Mouse (Mus musculus) neural tube, embryonic 14.5 days (tissue): Measurements from ENCODE around the gene Ccdc85c. TPM values are rescaled to one million over a fixed set of nuclear protein-coding genes. Genes with fewer than 3 reads are reported as not detected.

Experiments
- ATAC-seq: fragments of 200-750 bp; cut with Nextera tagmentation; 2 replicates; pipeline ENCODE4 v1.8.0; 2017; ENCODE audit warnings: low read depth, mild to moderate bottlenecking, moderate TSS enrichment, moderate library complexity
- H3K27ac ChIP-seq: fragments of 300-500 bp; sonication (generic); 2 replicates; pipeline ENCODE4 v1.5.1; 2014; ENCODE audit warnings: low read depth, mild to moderate bottlenecking, control low read depth, low read length, moderate library complexity, mixed read lengths
- H3K27me3 ChIP-seq: fragments of 300-500 bp; sonication (generic); 2 replicates; pipeline ENCODE4 v1.6.1; 2014; ENCODE audit warnings: low read length; ENCODE audit not compliant: control insufficient read depth, insufficient read depth
- H3K36me3 ChIP-seq: fragments of 300-500 bp; sonication (generic); 2 replicates; pipeline ENCODE4 v1.6.1; 2014; ENCODE audit warnings: low read length, mixed read lengths; ENCODE audit not compliant: control insufficient read depth, insufficient read depth
- H3K4me1 ChIP-seq: fragments of 300-500 bp; sonication (generic); 2 replicates; pipeline ENCODE4 v1.6.1; 2014; ENCODE audit warnings: low read length; ENCODE audit not compliant: control insufficient read depth, insufficient read depth
- H3K4me2 ChIP-seq: fragments of 300-500 bp; sonication (generic); 2 replicates; pipeline ENCODE4 v1.6.1; 2014; ENCODE audit warnings: mild to moderate bottlenecking, low read depth, low read length, control low read depth
- H3K4me3 ChIP-seq: fragments of 300-500 bp; sonication (generic); 2 replicates; pipeline ENCODE4 v1.5.1; 2014; ENCODE audit warnings: low read depth, low read length, control low read depth, mixed read lengths
- H3K9ac ChIP-seq: fragments of 300-500 bp; sonication (generic); replicated peaks from 2 replicates; pipeline ENCODE4 v1.6.1; 2014; ENCODE audit warnings: low read depth, mild to moderate bottlenecking, control low read depth, low read length, mixed read lengths
- H3K9me3 ChIP-seq: fragments of 300-500 bp; sonication (generic); 2 replicates; pipeline ENCODE4 v1.6.1; 2016; ENCODE audit warnings: low read length; ENCODE audit not compliant: control insufficient read depth
- WGBS: fragments of 180-500 bp; shearing (Covaris S2); extraction: QIAGEN DNeasy Blood & Tissue Kit; methylation state at CpG from one replicate; pipeline ENCODE4 v1.1.7; 2014; 5-methylcytosine and 5-hydroxymethylcytosine counted together
- polyA plus RNA-seq: library from polyadenylated mRNA; unstranded; fragments of >200 nt; fragmentation: Nextera tagmentation; extraction: Ambion mirVana; gene quantifications from 2 replicates; pipeline ENCODE4 v1.2.1, GENCODE M21; 2014

The Ccdc85c gene
- polyA plus RNA-seq, 1 experiment from 2014 or later = 17.3 TPM

DNA sequence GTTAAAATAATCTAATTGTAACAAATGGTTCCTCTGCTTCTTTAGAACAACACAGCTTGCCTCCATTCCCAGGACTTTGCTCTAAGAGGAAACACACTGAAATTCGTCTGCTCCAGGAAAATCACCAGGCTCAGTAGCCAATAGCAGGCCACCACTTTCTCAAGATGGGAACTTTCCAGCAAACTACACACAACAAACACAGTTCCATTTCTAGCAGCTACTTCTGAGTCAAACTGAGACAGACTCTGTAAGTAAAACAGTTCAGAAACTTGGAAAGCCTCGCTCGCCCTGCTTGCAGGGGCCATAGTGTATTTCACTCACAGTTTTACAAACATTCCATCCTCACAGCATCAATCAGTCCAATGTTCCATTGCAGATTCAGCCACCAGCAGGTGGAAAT, 98.9 kb downstream of the Ccdc85c start:
- H3K4me1 ChIP-seq = peaks cover 20% of the 10 kb centered on the region

DNA sequence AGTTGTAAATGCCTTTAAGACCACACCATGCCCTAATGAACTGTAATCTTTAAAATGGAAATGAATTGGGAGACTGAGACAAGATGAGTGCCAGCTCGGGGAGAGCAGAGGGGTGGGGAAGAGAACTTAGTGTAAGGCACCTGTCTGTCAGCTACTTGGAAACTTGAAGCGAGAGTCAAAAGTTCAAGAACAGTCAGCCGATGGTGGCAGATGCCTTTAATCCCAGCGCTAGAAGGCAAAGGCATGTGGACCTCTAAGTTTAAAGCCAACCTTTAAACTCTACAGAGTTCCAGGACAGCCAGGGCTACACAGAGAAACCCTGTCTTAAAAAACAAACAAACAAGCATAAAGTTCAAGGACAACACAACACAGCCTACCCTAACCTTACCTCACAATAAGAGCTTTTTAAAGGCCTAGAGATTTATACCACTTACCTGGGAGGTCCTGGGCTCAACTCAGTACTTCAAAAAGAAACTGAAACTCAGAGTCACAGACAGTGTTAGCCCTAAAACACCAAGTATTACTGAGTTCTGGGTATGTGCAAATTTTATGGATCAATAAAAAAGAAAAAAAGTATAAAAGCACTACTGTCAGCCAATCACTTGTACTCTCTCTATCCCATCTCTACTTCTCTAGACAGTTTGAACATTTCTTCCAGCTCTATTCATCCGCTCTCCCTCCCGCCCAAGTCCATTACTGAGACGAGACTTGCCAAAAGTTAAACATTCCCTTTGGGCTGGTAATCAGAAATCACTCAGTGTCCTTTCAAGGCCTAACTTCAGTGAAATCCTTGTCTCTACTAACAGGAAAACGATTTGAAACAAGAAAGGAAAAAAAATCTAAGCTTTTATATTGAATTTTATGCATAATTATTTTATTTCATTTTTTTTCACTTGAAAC, 100.4 kb downstream of the Ccdc85c start:
- no peak for ATAC-seq
- 69% methylated on average over 8 of the region's 8 CpGs for WGBS

More for the DNA sequence above, 98.9 kb downstream of the Ccdc85c start:
- no peaks in the 10 kb centered on the region for H3K9me3 ChIP-seq
- WGBS = 80% methylated on average over 3 of the region's 3 CpGs
- 0 out of 2 replicates have a peak, but pooled peaks cover 3% of the 10 kb centered on the region for H3K27me3 ChIP-seq
- no peak overlapping the region for H3K4me3 ChIP-seq
- H3K9ac ChIP-seq = no peak overlapping the region
- H3K4me2 ChIP-seq = no peak overlapping the region
- H3K27ac ChIP-seq = no peak overlapping the region
- no peaks in the 10 kb centered on the region for H3K36me3 ChIP-seq
- no peak for ATAC-seq

DNA sequence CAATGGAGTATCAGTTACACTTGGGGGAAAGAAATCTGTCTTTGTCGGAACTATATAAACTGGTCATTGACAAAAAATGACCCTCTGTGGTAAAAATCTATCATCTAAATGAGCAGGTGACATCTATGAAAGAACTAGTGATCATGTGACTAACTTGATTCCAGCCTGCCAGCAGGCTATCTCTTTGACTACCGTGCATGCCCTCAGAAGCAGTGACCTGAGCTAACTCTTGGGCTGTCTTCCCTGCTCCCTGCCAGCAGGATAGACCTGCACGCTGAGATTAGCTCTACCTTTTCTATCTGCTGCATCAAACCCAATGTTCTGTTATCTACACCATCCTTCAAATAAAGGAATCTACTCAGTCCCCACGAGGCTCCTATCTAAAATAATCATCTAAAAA, 102.6 kb downstream of the Ccdc85c start:
- Histone ChIP-seq H3K9ac (no peak overlapping the region), H3K4me2 (no peak overlapping the region), H3K4me3 (no peak overlapping the region), H3K27me3 (no peaks in the 10 kb centered on the region), H3K36me3 (no peaks in the 10 kb centered on the region), H3K27ac (no peak overlapping the region), H3K9me3 (no peaks in the 10 kb centered on the region), H3K4me1 (peaks cover 8% of the 10 kb centered on the region)
- ATAC-seq = no peak
- 58% methylated on average over 4 of the region's 4 CpGs for WGBS

More for the DNA sequence above, 100.4 kb downstream of the Ccdc85c start:
- H3K9ac ChIP-seq = no peak overlapping the region
- 0 out of 2 replicates have a peak, but pooled peaks cover 3% of the 10 kb centered on the region for H3K27me3 ChIP-seq
- H3K27ac ChIP-seq = no peak overlapping the region
- H3K9me3 ChIP-seq = no peaks in the 10 kb centered on the region
- H3K36me3 ChIP-seq = no peaks in the 10 kb centered on the region
- peaks cover 14% of the 10 kb centered on the region for H3K4me1 ChIP-seq
- H3K4me3 ChIP-seq = no peak overlapping the region
- H3K4me2 ChIP-seq = no peak overlapping the region

DNA sequence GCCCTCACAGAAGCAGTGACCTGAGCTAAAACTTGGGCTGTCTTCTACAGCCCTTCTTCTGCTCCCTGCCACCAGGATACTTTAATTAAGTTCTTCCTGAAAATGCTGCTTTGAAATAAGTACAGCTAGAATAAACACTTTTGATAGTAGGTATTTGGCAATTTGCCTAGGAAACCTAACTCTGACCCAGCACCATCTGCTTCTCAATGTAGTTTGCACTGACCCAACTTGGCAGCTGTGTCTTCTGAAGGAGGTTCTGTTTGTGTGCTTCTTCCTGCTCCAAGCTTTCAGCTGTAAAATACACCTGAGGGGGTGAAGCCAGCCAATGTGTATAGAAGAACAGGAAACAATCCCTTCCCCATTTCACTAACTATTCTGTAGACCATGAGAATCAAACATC, 103.9 kb downstream of the Ccdc85c start:
- no peaks in the 10 kb centered on the region for H3K9me3 ChIP-seq
- no peak overlapping the region for H3K4me2 ChIP-seq
- no peak overlapping the region for H3K27ac ChIP-seq
- H3K4me3 ChIP-seq = no peak overlapping the region
- 0 out of 2 replicates have a peak, but pooled peaks cover 3% of the 10 kb centered on the region for H3K4me1 ChIP-seq
- H3K27me3 ChIP-seq = no peaks in the 10 kb centered on the region
- ATAC-seq = no peak
- no peak overlapping the region for H3K9ac ChIP-seq
- no peaks in the 10 kb centered on the region for H3K36me3 ChIP-seq

DNA sequence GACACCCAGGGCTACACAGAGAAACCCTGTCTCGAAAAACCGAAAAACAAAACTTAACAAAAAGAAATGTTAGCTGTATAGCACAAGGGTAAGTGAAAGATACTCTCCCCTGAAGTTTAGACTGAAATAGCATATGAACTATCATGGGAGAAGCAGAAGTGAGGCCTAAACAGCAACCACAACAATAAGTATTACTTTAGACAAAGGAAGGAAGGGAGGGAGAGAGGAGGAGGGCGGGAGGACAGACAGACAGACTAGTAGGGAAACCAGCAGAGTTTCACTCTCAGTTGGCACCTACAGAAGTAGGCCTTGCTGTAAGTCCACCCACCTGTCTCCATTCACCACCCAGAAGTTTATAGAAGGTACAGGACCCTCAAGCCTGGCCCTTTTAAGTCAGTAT, 104.8 kb downstream of the Ccdc85c start:
- Histone ChIP-seq H3K4me1 (0 out of 2 replicates have a peak, but pooled peaks cover 3% of the 10 kb centered on the region), H3K4me3 (no peak overlapping the region), H3K27ac (no peak overlapping the region), H3K4me2 (no peak overlapping the region), H3K9me3 (no peaks in the 10 kb centered on the region), H3K9ac (no peak overlapping the region), H3K27me3 (no peaks in the 10 kb centered on the region), H3K36me3 (no peaks in the 10 kb centered on the region)
- 86% methylated on average over 3 of the region's 3 CpGs for WGBS
- no peak for ATAC-seq

DNA sequence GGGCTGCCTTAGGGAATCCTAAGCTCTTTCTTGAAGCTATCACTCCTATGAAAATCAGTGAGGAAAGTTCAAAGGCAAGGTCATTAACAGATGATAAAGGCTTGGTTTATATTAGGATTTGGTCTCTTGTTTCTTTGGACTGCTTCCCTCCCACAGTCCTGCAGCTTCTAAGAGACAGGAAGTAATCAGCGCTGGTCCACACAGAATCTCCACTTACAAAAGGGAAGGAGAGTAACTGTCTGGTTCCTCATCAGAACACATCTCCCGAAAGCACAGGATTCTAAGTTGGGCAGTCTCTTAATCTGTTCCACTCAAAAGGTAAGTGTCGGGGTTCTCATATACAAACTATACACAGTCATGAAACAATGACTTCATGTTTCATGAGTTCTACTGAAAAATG, 106.3 kb downstream of the Ccdc85c start:
- H3K9me3 ChIP-seq = no peaks in the 10 kb centered on the region
- 86% methylated on average over 3 of the region's 3 CpGs for WGBS
- no peak for ATAC-seq

DNA sequence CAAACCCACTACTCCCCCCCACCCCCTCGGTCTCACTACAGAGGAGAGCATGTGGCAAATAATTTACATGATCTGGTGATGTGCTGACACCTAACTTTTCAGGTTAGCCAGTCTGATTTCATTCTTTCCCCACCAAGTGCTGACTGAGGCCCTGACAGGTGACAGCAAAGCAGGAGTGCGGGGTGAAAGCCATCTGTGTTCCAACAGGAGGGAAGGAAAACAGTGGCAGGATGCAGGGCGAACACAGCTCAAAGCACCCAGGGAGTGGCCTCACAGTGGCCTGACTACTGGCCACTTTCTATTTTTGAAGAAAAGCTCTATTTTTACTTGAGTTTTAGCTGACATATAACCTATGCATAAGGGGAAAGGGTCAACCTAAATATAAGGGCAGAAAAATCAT, 111.5 kb downstream of the Ccdc85c start:
- H3K27me3 ChIP-seq = no peaks in the 10 kb centered on the region
- WGBS = 69% methylated on average over 3 of the region's 3 CpGs
- H3K4me2 ChIP-seq = no peak overlapping the region
- H3K36me3 ChIP-seq = 0 out of 2 replicates have a peak, but pooled peaks cover 9% of the 10 kb centered on the region
- no peak overlapping the region for H3K27ac ChIP-seq
- no peak overlapping the region for H3K4me3 ChIP-seq
- no peak for ATAC-seq
- no peaks in the 10 kb centered on the region for H3K4me1 ChIP-seq
- no peaks in the 10 kb centered on the region for H3K9me3 ChIP-seq
- no peak overlapping the region for H3K9ac ChIP-seq

More for the DNA sequence above, 106.3 kb downstream of the Ccdc85c start:
- H3K4me1 ChIP-seq = 0 out of 2 replicates have a peak, but pooled peaks cover 3% of the 10 kb centered on the region
- H3K27ac ChIP-seq = no peak overlapping the region
- H3K9ac ChIP-seq = no peak overlapping the region
- H3K36me3 ChIP-seq = no peaks in the 10 kb centered on the region
- no peak overlapping the region for H3K4me2 ChIP-seq
- H3K27me3 ChIP-seq = no peaks in the 10 kb centered on the region
- no peak overlapping the region for H3K4me3 ChIP-seq

DNA sequence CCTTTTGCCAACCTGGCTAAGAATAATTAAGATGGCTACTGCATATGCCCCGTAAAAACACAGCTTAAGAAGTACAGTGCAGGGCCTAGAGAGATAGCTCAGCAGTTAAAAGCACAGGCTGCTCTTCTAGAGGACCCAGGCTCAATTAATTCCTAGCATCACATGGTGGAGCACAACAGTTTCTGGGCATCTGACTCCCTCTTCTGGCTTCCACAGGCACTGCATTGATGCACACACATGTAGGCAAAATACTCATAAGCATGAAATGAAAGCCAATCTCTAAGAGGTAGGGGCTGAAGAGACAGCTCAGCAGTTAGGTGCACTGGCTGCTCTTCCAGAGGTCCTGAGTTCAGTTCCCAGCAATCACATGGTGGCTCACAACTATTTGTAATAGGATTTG, 113.2 kb downstream of the Ccdc85c start:
- Histone ChIP-seq H3K36me3 (0 out of 2 replicates have a peak, but pooled peaks cover 9% of the 10 kb centered on the region), H3K27ac (no peak overlapping the region), H3K4me3 (no peak overlapping the region), H3K4me2 (no peak overlapping the region), H3K9me3 (no peaks in the 10 kb centered on the region), H3K4me1 (no peaks in the 10 kb centered on the region), H3K9ac (no peak overlapping the region), H3K27me3 (no peaks in the 10 kb centered on the region)
- no peak for ATAC-seq
- WGBS = 98% methylated on average over 1 of the region's 1 CpGs

DNA sequence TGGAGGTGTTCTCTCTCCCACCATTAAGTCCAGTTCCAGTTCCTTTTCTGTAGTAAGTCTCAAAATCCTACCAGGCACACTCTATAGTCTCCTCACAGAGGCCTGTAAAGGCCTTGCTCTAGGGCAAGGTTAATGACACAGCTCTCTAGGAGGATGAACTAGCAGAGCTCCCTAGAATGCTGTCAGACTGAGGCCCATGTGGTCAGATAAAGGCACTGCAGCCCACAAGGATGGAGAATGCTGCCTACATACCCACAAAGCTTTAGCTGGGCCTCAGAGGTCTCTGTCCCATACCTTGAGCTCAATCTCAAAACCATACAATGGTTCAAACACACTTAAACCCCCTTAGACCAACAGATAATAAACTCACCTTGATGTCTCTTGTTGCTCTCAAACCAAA, 115.4 kb downstream of the Ccdc85c start:
- H3K9ac ChIP-seq = no peak overlapping the region
- ATAC-seq = no peak
- no peak overlapping the region for H3K27ac ChIP-seq
- H3K4me2 ChIP-seq = no peak overlapping the region
- no peak overlapping the region for H3K4me3 ChIP-seq
- H3K4me1 ChIP-seq = no peaks in the 10 kb centered on the region
- no peaks in the 10 kb centered on the region for H3K27me3 ChIP-seq
- peaks cover 9% of the 10 kb centered on the region; the same call in 1 of the 2 replicates for H3K36me3 ChIP-seq
- H3K9me3 ChIP-seq = no peaks in the 10 kb centered on the region
